Mouse (Mus musculus): Measurements from ENCODE around the gene Hinfp.
"Not testable (repeated sequence)": the region's sequence is repeated elsewhere in the genome, so short reads cannot be mapped to it uniquely, and the experiment has no call there.

Gene Hinfp

DNA sequence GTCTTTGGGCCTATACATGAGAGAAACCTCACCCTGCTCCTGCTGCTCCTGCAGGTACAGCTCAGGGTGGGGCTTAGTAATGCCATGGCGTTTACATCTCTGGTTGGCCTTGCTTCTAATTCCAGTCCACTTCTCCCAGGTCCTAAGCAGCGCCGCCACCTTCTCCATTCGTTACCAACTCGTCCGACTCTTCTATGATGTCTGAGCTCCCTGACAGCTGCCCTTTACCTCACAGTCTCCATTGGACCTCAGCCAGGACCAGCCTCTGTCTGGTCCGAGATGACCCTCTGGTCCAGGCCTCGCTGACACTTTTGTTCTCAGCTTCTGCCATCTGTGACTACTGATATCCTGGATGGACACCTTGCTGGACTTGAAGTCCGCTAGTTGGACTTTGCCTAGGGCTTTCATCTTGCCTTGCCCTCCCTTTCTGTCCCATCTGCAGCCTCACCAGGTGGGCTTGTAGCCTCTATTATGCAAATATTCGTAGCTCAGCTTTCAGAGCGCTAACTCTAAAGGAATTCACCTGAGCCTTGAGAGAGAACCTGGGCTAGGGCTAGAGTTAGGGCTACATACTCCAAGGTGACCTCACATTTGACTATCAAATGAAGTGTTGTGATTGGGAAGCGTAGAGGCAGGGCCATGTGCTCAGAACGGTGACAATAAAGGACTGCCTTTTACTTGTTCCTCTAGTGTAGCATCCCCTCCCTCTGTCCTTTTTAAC is 27.6 kb upstream of the Hinfp start:
- no peak for DNase-seq (ENCODE audit: low read depth)

DNA sequence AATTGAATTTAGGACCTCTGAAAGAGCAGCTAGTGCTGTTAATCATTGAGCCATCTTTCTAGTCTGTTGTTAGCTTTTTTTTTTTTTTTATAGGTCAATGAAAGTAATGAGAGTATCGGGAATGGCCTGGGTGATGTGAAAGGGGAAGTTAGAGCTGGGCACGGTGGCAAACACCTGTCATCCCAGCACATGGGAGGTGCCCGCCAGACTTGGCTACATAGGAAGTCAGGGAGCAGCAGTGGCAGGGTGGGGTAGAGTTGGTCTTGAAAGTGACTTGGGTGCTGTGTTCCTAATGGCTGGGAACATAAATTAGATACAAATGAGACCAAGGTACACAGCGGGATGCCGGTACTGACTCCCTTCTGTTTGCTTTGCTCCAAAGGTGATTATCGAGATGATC is 25.3 kb upstream of the Hinfp start:
- DNase-seq (ENCODE audit: low read depth) = no peak

- no peak for DNase-seq (ENCODE audit: low read depth)
These were observed 22.5 kb upstream of the Hinfp start for GRCm38 (mm10) chr9:44327926-44328325.

DNA sequence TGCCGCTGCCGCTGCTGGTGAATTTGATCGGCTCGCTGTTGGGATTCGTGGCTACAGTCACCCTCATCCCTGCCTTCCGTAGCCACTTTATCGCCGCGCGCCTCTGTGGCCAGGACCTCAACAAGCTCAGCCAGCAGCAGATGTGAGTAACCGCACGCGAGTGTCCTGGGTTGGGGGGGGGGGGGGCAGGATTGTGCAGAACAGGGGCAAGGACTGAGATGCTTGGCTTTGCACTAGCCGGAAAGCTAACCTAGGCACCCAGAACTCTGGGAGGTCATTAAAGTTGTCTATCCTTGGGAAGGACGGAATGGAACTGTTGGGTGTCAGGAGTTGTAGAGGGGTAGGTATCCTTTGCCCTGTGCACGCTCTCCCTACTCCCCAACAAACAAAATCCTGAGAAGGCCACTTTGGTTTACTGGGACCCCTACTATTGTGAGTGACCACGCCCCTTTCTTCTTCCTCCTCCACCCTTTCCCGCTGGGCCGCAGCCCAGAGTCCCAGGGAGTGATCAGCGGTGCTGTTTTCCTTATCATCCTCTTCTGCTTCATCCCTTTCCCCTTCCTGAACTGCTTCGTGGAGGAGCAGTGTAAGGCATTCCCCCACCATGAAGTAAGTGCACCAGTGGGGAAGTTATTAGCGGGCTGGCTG is 21.7 kb upstream of the Hinfp start:
- DNase-seq (ENCODE audit: low read depth) = no peak

- DNase-seq (ENCODE audit: low read depth) = peak; percentile 92
These were observed 21.0 kb upstream of the Hinfp start for GRCm38 (mm10) chr9:44326371-44327063.

DNA sequence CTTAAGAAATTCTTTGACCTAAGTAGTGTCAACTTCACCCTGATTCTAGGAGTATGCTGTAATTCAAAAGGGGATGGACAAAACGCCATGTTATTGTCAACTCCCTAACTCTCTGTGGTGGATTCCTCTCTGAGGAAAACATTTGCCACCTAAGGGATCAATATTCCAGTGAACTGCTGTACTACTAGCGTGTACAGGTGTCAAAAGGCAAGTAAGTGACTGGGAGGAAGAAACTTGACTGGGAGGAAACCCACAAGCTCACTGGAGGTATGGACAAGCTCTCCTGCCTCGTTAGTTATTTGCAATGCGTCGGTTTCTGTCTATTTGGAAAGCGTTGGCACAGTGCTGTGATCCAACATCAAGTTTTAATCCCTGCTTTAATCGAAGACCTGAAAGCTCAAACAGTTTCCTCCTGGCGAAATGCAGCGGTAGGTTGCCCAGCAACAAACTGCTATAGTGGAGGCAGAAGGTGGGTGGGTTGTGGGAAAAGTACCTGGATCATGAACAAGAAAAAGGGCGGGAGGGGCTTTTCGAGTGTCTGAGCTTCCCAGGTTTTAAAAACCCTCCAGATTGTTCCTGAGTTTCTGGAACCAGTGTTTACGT is 20.4 kb upstream of the Hinfp start, which contains the start of gene Dpagt1:
Gene Dpagt1, plus strand, starts transcription at position 252 of the 603 bp plus-strand sequence.
- peak; percentile 48 for DNase-seq (ENCODE audit: low read depth)

GRCm38 (mm10) chr9:44325032-44325767 is 19.7 kb upstream of the Hinfp start:
- DNase-seq (ENCODE audit: low read depth) = not testable (repeated sequence)

GRCm38 (mm10) chr9:44324147-44324546 is 18.7 kb upstream of the Hinfp start:
- DNase-seq (ENCODE audit: low read depth) = peak; percentile 71

GRCm38 (mm10) chr9:44323656-44324055 is 18.2 kb upstream of the Hinfp start:
- not testable (repeated sequence) for DNase-seq (ENCODE audit: low read depth)

DNA sequence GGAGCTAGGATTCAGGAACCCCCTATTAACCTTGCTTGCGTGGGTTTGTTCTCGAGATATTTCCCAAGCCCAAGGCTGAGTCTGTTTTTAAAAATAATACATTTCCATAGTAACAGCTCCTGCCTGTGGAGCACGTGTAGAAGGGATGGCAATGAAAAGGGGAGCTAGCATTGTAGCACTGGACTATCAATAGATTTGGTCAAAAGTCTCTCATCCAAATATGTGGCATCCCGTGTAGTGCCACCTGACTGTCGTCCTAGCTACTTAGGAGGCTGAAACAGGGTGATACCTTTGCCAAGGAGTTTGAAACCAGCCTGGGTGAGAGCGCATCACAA is 15.3 kb upstream of the Hinfp start:
- no peak for DNase-seq (ENCODE audit: low read depth)

DNA sequence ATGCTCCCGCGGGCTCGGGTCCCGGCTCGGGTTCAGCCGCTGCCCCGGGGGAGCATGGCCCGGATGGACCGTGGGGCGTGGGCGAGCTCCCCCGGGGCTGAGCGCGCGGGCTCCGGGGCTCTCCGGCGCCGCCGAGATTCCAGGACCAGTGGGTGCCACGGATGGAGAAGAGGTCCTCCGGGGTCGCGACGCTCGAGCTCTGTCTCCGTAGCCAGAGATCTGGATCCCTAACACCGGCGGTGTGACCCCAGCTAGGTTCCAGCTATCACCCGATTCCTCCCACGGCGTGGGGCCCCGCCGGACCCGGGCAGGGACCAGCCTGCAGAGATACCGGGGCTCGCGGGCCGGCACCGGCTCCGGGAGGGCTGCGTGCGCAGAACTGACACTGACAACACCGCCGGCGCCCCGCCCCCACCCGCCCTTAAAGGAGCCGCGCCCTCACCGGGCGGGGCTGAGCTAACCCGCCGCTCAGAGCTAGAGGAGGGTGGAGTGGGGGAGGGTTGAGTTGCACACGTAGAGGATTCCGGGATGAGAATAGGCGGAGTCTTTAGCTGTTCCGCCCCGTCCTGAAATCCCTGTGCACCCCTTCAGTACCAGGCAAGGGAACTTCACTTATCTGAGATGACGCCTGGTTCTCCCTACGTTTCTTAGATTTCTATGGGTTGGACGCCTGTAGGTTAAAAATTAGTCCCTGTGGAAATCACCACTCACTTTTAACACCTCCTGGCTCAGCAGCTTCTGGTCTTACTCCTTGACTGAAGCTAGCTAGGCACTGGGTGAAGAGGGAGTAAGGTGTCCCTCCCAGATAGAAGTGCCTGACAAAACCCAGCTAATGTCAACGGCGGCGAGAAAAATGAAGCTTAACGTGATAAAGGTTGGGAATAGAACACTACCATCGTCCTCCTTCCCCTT is 14.7 kb upstream of the Hinfp start, which contains the start of gene C2cd2l:
Gene C2cd2l, minus strand, starts transcription at position 399 of the 912 bp plus-strand sequence.
- DNase-seq (ENCODE audit: low read depth) = peak; percentile 95

DNA sequence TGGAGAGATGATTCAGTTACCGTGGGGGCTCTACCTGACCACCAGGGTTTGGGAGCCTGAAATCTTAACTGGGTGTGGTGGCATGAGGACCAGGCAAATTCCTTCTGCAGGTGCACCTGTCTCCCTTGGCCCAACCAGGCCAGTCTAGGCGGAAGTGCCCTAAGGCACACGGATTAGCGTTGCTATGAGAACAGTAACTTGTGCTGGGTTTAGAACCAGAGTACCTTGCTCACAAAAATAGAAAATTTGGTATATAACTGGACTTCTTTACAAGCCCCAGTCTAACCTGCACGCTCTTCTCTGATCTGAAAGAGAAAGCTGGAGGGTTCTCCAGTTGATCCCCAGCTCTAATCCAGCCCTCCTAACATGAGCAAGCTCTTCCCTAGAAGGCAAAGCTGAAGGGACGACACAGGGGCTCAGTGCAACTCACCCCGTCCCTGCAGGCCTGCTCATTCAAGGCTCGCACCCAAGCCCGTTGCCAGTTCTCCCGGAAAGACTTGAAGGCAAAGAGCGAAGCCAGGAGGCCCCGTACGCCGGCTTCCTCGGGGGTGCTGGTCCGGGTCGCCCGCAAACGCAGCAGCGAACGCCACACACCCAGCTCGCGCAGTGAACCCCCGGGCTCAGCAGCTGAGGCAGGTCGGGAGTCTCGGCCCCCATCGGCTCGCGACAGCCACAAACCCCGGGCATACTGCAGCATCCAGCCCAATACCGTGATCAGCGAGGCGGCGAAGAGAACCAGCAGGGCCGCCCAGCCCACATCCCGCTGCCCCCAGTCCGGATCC is 13.8 kb upstream of the Hinfp start:
- DNase-seq (ENCODE audit: low read depth) = peak; percentile 56

DNA sequence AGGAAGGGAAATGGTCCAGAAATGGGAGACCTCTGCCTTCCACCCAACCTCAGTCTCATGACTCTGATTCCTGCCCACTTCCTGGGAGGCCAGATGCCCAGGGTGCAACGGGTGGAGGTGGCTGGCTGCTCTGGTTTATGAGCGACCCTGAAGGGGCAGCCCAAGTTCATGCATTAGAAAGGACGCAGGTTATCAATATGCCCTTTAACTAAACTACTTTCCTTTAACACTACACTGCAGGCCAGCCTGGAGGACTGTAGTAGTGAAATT is 13.3 kb upstream of the Hinfp start:
- DNase-seq (ENCODE audit: low read depth) = no peak

GRCm38 (mm10) chr9:44318076-44318825 is 12.8 kb upstream of the Hinfp start:
- DNase-seq (ENCODE audit: low read depth) = no peak

- no peak for DNase-seq (ENCODE audit: low read depth)
These were observed 12.0 kb upstream of the Hinfp start for GRCm38 (mm10) chr9:44317452-44317851.

DNA sequence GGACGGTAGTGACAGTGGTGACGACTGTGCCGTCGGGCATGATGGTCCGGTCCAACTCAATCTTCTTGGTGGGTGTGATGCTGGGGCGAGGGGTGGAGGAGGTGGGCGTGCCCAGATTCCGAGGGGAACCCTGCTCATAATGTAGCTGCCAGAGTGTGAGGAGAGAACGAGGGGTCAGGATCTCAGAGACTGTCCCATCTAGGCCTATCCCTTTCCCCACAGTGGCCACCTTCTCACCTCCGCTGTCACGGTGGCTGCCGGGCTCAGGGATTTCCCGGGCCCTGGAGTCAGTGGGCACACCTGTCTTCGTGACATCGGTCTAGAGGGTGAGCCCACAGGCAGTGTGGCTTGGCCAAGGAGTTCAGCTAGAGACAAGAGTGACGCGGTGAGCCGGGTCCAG is 9.4 kb upstream of the Hinfp start:
- DNase-seq (ENCODE audit: low read depth) = no peak

- DNase-seq (ENCODE audit: low read depth) = no peak
These were observed 8.7 kb upstream of the Hinfp start for GRCm38 (mm10) chr9:44314257-44314547.

DNA sequence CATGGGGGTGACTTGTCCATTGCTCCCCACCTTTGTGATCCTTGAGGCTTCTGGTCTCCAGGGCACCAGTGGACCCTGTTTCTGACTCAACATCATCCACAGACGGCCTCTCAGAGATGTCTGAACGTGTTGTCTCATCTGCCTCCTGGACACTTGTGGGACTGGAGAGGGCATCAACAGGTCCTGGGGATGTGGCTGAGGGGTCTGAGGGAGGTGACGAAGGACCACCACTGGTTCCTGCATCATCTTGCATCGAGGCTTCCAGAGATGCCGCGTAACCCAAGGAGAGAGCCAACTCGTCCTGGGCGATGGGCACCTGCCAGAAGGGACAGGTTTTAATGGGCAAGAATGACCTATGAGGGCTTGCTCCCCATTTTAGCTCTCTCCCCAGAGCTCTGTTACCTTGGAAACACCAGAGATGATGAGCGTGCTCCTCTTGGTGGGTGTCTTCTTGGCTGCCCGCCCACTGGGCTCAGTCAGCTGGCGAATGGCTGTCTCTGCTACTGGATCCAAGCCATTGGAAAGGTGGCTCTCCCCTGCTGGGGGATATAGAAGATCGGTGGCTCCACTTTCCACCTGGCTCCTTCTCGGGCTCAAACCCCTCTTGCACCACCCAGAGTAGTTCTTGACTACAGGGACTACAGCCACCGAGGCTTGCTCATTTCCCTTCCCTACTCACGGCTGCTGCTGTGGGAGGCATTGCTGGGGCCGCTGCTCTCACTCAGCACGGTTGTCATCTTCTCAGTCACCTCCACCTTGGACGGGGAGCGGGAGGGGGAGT is 8.2 kb upstream of the Hinfp start:
- DNase-seq (ENCODE audit: low read depth) = no peak

Measured in induced T-regulatory cell, adult 2 months (primary cell).